Mouse (Mus musculus) ES-E14 (cell line): ENCODE results near the gene Ddr1. TPM values are rescaled to one million over a fixed set of nuclear protein-coding genes. Genes with fewer than 3 reads are reported as not detected.

Source experiments
- DNase-seq: peaks from one replicate; pipeline ENCODE4 v3.0.0-alpha.2; 2013; ENCODE audit warnings: low read depth, low spot score
- H3K27ac ChIP-seq: 2 replicates; pipeline ENCODE4 v1.5.1; 2012; ENCODE audit warnings: low read depth, mild to moderate bottlenecking, low read length, moderate library complexity, mixed read lengths; ENCODE audit not compliant: poor library complexity, insufficient read depth, severe bottlenecking
- H3K36me3 ChIP-seq: 2 replicates; pipeline ENCODE4 v1.6.1; 2012; ENCODE audit warnings: mild to moderate bottlenecking, low read length, moderate library complexity, mixed read lengths; ENCODE audit not compliant: control insufficient read depth, poor library complexity, insufficient read depth, severe bottlenecking
- H3K4me1 ChIP-seq, 2 experiments: fragments of 150-350 bp in 1 of 2; sonication (generic) in 1 of 2; 2 replicates each; pipeline ENCODE4 v1.6.1; 2012; ENCODE audit warnings: low read length in 2 of 2, mild to moderate bottlenecking in 1 of 2, mixed read lengths in 1 of 2; ENCODE audit not compliant: control insufficient read depth in 2 of 2, insufficient read depth in 2 of 2, poor library complexity in 1 of 2
- H3K4me3 ChIP-seq, 2 experiments: fragments of 150-350 bp in 1 of 2; sonication (generic) in 1 of 2; 2 replicates each; pipeline ENCODE4 v1.5.1; 2012; ENCODE audit warnings: low read length in 2 of 2, low read depth in 1 of 2, mild to moderate bottlenecking in 1 of 2, mixed read lengths in 1 of 2; ENCODE audit not compliant: insufficient read depth in 1 of 2, poor library complexity in 1 of 2, severe bottlenecking in 1 of 2
- H3K9ac ChIP-seq: 2 replicates; pipeline ENCODE4 v1.6.1; 2012; ENCODE audit warnings: low read depth, mild to moderate bottlenecking, low read length, mixed read lengths; ENCODE audit not compliant: poor library complexity, insufficient read depth, severe bottlenecking
- H3K9me3 ChIP-seq: fragments of 150-350 bp; sonication (generic); 2 replicates; pipeline ENCODE4 v1.6.1; 2012; ENCODE audit warnings: low read depth, mild to moderate bottlenecking, low read length; ENCODE audit not compliant: control insufficient read depth, insufficient read depth
- CHD2 ChIP-seq: IDR thresholded peaks from 2 replicates; pipeline ENCODE4 v1.6.1; 2014; ENCODE audit warnings: mild to moderate bottlenecking, low read depth, low read length, inconsistent platforms
- HCFC1 ChIP-seq: IDR thresholded peaks from 2 replicates; pipeline ENCODE4 v1.6.1; 2012; ENCODE audit warnings: low read length, inconsistent platforms, borderline replicate concordance; ENCODE audit not compliant: insufficient read depth
- MAFK ChIP-seq: IDR thresholded peaks from 2 replicates; pipeline ENCODE4 v1.6.1; 2014; ENCODE audit warnings: mild to moderate bottlenecking, low read depth, low read length, inconsistent platforms; ENCODE audit not compliant: insufficient read depth
- ZC3H11A ChIP-seq: IDR thresholded peaks from 2 replicates; pipeline ENCODE4 v1.6.1; 2012; ENCODE audit warnings: low read depth, mild to moderate bottlenecking, inconsistent platforms, low read length, borderline replicate concordance
- ZNF384 ChIP-seq: IDR thresholded peaks from 2 replicates; pipeline ENCODE4 v1.6.1; 2012; ENCODE audit warnings: low read depth, low read length, inconsistent platforms
- in situ Hi-C, 2 experiments: fragments of 600-800 bp; cut with MboI; formaldehyde crosslinking; loops; one replicate each; pipeline ENCODE4 v1.15.1; 2025; ENCODE audit warnings: low sequenced_read_pairs in 2 of 2, inconsistent platforms in 1 of 2; ENCODE audit not compliant: unreplicated experiment in 2 of 2
- total RNA-seq: library from RNA; depleted of rRNA; stranded (reverse); fragments of 300-350 nt; gene quantifications from 2 replicates; pipeline ENCODE4 v1.2.3, GENCODE M21; 2012

Gene Ddr1
- total RNA-seq, 1 experiment = 46.0 TPM

GRCm38 (mm10) chr17:35744361-35744760, 39.9 kb upstream of the Ddr1 start:
- TF ChIP-seq ZC3H11A (no peak), MAFK (no peak), HCFC1 (no peak), ZNF384 (no peak), CHD2 (no peak)
- Histone ChIP-seq H3K9me3 (no peaks in the 10 kb centered on the region), H3K4me1 (no peaks in the 10 kb centered on the region), H3K27ac (no peak overlapping the region), H3K36me3 (no peaks in the 10 kb centered on the region), H3K9ac (no peak overlapping the region), H3K4me3 (no peak overlapping the region)
- in situ Hi-C loops = no loop called here
- DNase-seq = no peak

GRCm38 (mm10) chr17:35742948-35743347, 38.5 kb upstream of the Ddr1 start:
- TF ChIP-seq CHD2 (no peak), ZNF384 (no peak), HCFC1 (no peak), ZC3H11A (no peak), MAFK (no peak)
- in situ Hi-C loops = no loop called here
- DNase-seq = no peak
- no peak overlapping the region for H3K4me3 ChIP-seq
- no peaks in the 10 kb centered on the region for H3K4me1 ChIP-seq
- H3K9me3 ChIP-seq = no peaks in the 10 kb centered on the region
- no peaks in the 10 kb centered on the region for H3K36me3 ChIP-seq
- H3K9ac ChIP-seq = no peak overlapping the region
- no peak overlapping the region for H3K27ac ChIP-seq

- H3K27ac ChIP-seq = no peak overlapping the region
Observed at GRCm38 (mm10) chr17:35741589-35742226, 37.3 kb upstream of the Ddr1 start.

GRCm38 (mm10) chr17:35740276-35740880, 36.0 kb upstream of the Ddr1 start:
- Histone ChIP-seq H3K4me1 (no peaks in the 10 kb centered on the region; a peak in 1 of 4 replicates), H3K4me3 (no peak overlapping the region), H3K36me3 (no peaks in the 10 kb centered on the region), H3K9ac (no peak overlapping the region), H3K27ac (no peak overlapping the region), H3K9me3 (no peaks in the 10 kb centered on the region)
- TF ChIP-seq ZC3H11A = no peak
- TF ChIP-seq MAFK = no peak
- no peak for TF ChIP-seq HCFC1
- TF ChIP-seq CHD2 = no peak
- TF ChIP-seq ZNF384 = no peak
- DNase-seq = no peak
- in situ Hi-C loops = no loop called here

More at GRCm38 (mm10) chr17:35741589-35742226, 37.3 kb upstream of the Ddr1 start:
- no peak overlapping the region for H3K9ac ChIP-seq
- H3K4me1 ChIP-seq = no peaks in the 10 kb centered on the region; a peak in 1 of 4 replicates
- no peak overlapping the region for H3K4me3 ChIP-seq
- in situ Hi-C loops = no loop called here
- TF ChIP-seq HCFC1 (no peak), CHD2 (no peak), ZNF384 (no peak), ZC3H11A (no peak), MAFK (no peak)
- no peaks in the 10 kb centered on the region for H3K9me3 ChIP-seq
- no peak for DNase-seq
- H3K36me3 ChIP-seq = no peaks in the 10 kb centered on the region
